Comparison of ENCODE assay signal across 9 mouse cellular contexts in the genomic region with DNA sequence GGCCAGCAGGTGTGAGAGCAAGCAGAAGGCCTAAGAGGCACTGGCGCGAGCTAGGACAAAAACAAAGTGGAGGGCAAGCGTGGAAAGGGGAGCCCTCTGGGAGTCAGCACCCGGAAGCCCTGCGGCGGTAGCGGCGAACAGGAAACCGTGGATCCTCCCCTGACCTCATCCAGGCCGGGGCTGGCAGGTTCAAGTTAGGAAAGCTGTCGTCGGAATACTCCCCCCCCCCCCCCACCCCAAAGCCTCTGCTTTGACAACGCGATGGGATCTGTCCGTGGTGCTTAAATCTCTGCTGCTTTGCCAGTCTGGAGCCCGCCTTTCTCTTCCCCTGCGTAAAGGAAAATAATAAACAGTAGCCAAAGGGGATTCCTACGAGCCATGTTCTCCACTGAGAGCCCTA. TPM values are rescaled to one million over a fixed set of nuclear protein-coding genes. Genes with fewer than 3 reads are reported as not detected.
DNase-seq lines count a peak whose midpoint lies in the region; ATAC-seq lines count a peak whose summit lies in the region.
"Had no signal": no experiment of that assay in that cellular context is flagged by ENCODE, and none has a peak within 500 bp of the region (broad histone marks: within the 10 kb centered on the region; RNA-seq: fewer than 3 reads in every experiment).

No protein-coding gene starts in this region.

- peak overlapping the region; percentile 44 for H3K4me2 ChIP-seq in heart, embryonic 14.5 days (ENCODE audit: low read length)
- peak overlapping the region; percentile 34 for H3K4me2 ChIP-seq in limb, embryonic 12.5 days

- no peaks in the 10 kb centered on the region for H3K9me3 ChIP-seq in heart, embryonic 14.5 days (ENCODE audit: control insufficient read depth, low read length)
- no peaks in the 10 kb centered on the region for H3K9me3 ChIP-seq in limb, embryonic 12.5 days

- under 1% methylated on average over 18 of the region's 18 CpGs for WGBS in heart, embryonic 14.5 days
- WGBS in limb, embryonic 12.5 days: under 1% methylated on average over 16 of the region's 18 CpGs

- DNase-seq in heart, adult 8-10 months (ENCODE audit: low spot score): peak; percentile 6
- no peak for DNase-seq in heart, adult 9 months (ENCODE audit: low spot score in 2 of 2)
- peak; percentile 59 for DNase-seq in adrenal gland, postnatal 25 days
- DNase-seq in ovary, postnatal 36 days (ENCODE audit: low spot score): peak; percentile 50
- DNase-seq in frontal cortex, postnatal 14 days (ENCODE audit: low spot score in 2 of 2): no peak
- DNase-seq in layer of hippocampus, adult 11-12 months (ENCODE audit: low spot score): no peak

- H3K9ac ChIP-seq in heart, embryonic 14.5 days (ENCODE audit: low read length): no peak overlapping the region
- H3K9ac ChIP-seq in limb, embryonic 12.5 days (replicated peaks): no peak overlapping the region

- H3K4me3 ChIP-seq in heart, embryonic 14.5 days (ENCODE audit: control insufficient read depth in 1 of 2, insufficient read depth in 1 of 2, low read depth in 1 of 2, low read length in 2 of 2): peak overlapping the region in 1 of 2 experiments; percentile 17; a peak in 1 of 4 replicates
- H3K4me3 ChIP-seq in limb, embryonic 12.5 days (replicated peaks): 0 out of 2 replicates have a peak overlapping the region, but pooled peaks have one; percentile 6

- H3K27ac ChIP-seq in heart, embryonic 14.5 days (replicated peaks in 1 of 2; ENCODE audit: control insufficient read depth in 1 of 2, insufficient read depth in 1 of 2, low read depth in 2 of 2, low read length in 2 of 2): no peak overlapping the region
- H3K27ac ChIP-seq in limb, embryonic 12.5 days: no peak overlapping the region

- H3K36me3 ChIP-seq in heart, embryonic 14.5 days (ENCODE audit: control insufficient read depth, insufficient read depth, low read length): no peaks in the 10 kb centered on the region
- no peaks in the 10 kb centered on the region for H3K36me3 ChIP-seq in limb, embryonic 12.5 days

- no peak for ATAC-seq in heart, embryonic 14.5 days (ENCODE audit: insufficient number of reproducible peaks, insufficient read depth, low FRiP score, low read depth)
- no peak; the same call in 1 of the 2 replicates for ATAC-seq in limb, embryonic 12.5 days (ENCODE audit: insufficient number of reproducible peaks, insufficient read depth, low FRiP score, low TSS enrichment, low read depth)

- peaks cover 6 to 18% of the 10 kb centered on the region in 2 experiments; a peak in 3 of 4 replicates for H3K4me1 ChIP-seq in heart, embryonic 14.5 days (ENCODE audit: control insufficient read depth in 2 of 2, insufficient read depth in 2 of 2, low read length in 2 of 2)
- H3K4me1 ChIP-seq in limb, embryonic 12.5 days (replicated peaks): peaks cover 22% of the 10 kb centered on the region

- peaks cover 88% of the 10 kb centered on the region for H3K27me3 ChIP-seq in heart, embryonic 14.5 days (ENCODE audit: control insufficient read depth, insufficient read depth, low read length)
- H3K27me3 ChIP-seq in limb, embryonic 12.5 days: peaks cover 89% of the 10 kb centered on the region
- H3K27me3 ChIP-seq: CH12.LX had no signal

RNA-seq across cellular contexts. Expression of gene Pou4f2, which starts 1.7 kb away (rescaled TPM):
- not detected for total RNA-seq in heart, adult 8-10 months (2022)
- total RNA-seq in adrenal gland, postnatal 25 days (2021): not detected in 2 replicates
- not detected in 2 replicates for polyA plus RNA-seq in heart, embryonic 14.5 days (2014; fragmentation: Nextera tagmentation; extraction: Ambion mirVana)
- polyA plus RNA-seq in limb, embryonic 12.5 days (2016; fragmentation: Nextera tagmentation; extraction: Ambion mirVana): not detected in 2 replicates
- total RNA-seq: CH12.LX had no signal

Comparison
In these comparisons a context has a peak if more than half of its experiments do, and no peak if none do; other contexts are left out.
1. DNase-seq: peak in heart, adult 8-10 months (single experiment), adrenal gland, postnatal 25 days (single experiment) and ovary, postnatal 36 days (single experiment); none in heart, adult 9 months (0 of 2), frontal cortex, postnatal 14 days (0 of 2) and layer of hippocampus, adult 11-12 months (single experiment).